Mouse (Mus musculus) kidney, embryonic 15.5 days (tissue): ENCODE data around the gene Atp9a. TPM values are rescaled to one million over a fixed set of nuclear protein-coding genes. Genes with fewer than 3 reads are reported as not detected.

ENCODE experiments used
- ATAC-seq: fragments of 200-750 bp; cut with Nextera tagmentation; replicated peaks from 2 replicates; pipeline ENCODE4 v1.8.0; 2017; ENCODE audit warnings: moderate TSS enrichment; ENCODE audit not compliant: low FRiP score
- H3K27ac ChIP-seq: fragments of 300-500 bp; sonication (generic); 2 replicates; pipeline ENCODE4 v1.5.1; 2015; ENCODE audit warnings: mild to moderate bottlenecking, inconsistent platforms
- H3K27me3 ChIP-seq: fragments of 300-500 bp; sonication (generic); 2 replicates; pipeline ENCODE4 v1.6.1; 2015; ENCODE audit warnings: inconsistent platforms
- H3K36me3 ChIP-seq: fragments of 300-500 bp; sonication (generic); 2 replicates; pipeline ENCODE4 v1.6.1; 2015; ENCODE audit warnings: inconsistent platforms
- H3K4me1 ChIP-seq: fragments of 300-500 bp; sonication (generic); 2 replicates; pipeline ENCODE4 v1.6.1; 2015; ENCODE audit warnings: inconsistent platforms
- H3K4me2 ChIP-seq: fragments of 300-500 bp; sonication (generic); 2 replicates; pipeline ENCODE4 v1.6.1; 2015; ENCODE audit warnings: moderate library complexity, mild to moderate bottlenecking, inconsistent platforms
- H3K4me3 ChIP-seq: fragments of 300-500 bp; sonication (generic); replicated peaks from 2 replicates; pipeline ENCODE4 v1.5.1; 2015; ENCODE audit warnings: mild to moderate bottlenecking, inconsistent platforms
- H3K9ac ChIP-seq: fragments of 300-500 bp; sonication (generic); 2 replicates; pipeline ENCODE4 v1.6.1; 2015; ENCODE audit warnings: mild to moderate bottlenecking, inconsistent platforms
- H3K9me3 ChIP-seq: fragments of 300-500 bp; sonication (generic); replicated peaks from 2 replicates; pipeline ENCODE4 v1.6.1; 2016; ENCODE audit warnings: inconsistent platforms
- WGBS: fragments of 180-500 bp; shearing (Covaris S2); methylation state at CpG from one replicate; pipeline ENCODE4 v1.1.7; 2015; ENCODE audit warnings: mixed read lengths; 5-methylcytosine and 5-hydroxymethylcytosine counted together
- polyA plus RNA-seq: library from polyadenylated mRNA; unstranded; fragments of >200 nt; fragmentation: Nextera tagmentation; extraction: Ambion mirVana; gene quantifications from 2 replicates; pipeline ENCODE4 v1.2.1, GENCODE M21; 2015

The Atp9a gene
- polyA plus RNA-seq, 1 experiment from 2014 or later: 10.7 TPM

GRCm38 (mm10) chr2:168609653-168610248, 132.5 kb downstream of the Atp9a start:
- Histone ChIP-seq H3K9ac (no peak overlapping the region), H3K4me1 (peaks cover 39% of the 10 kb centered on the region), H3K4me2 (no peak overlapping the region), H3K9me3 (no peaks in the 10 kb centered on the region), H3K36me3 (no peaks in the 10 kb centered on the region), H3K27ac (no peak overlapping the region), H3K27me3 (no peaks in the 10 kb centered on the region), H3K4me3 (no peak overlapping the region)
- WGBS: 60% methylated on average over 6 of the region's 6 CpGs
- no peak for ATAC-seq

GRCm38 (mm10) chr2:168608125-168608564, 134.1 kb downstream of the Atp9a start:
- H3K9me3 ChIP-seq: no peaks in the 10 kb centered on the region
- H3K36me3 ChIP-seq: no peaks in the 10 kb centered on the region
- H3K27ac ChIP-seq: no peak overlapping the region
- no peak for ATAC-seq
- H3K4me1 ChIP-seq: peaks cover 31% of the 10 kb centered on the region
- peaks cover 11% of the 10 kb centered on the region for H3K27me3 ChIP-seq
- H3K9ac ChIP-seq: no peak overlapping the region
- H3K4me3 ChIP-seq: no peak overlapping the region
- 43% methylated on average over 9 of the region's 9 CpGs for WGBS
- no peak overlapping the region for H3K4me2 ChIP-seq

- peak overlapping the region; percentile 6; the same call in 1 of the 2 replicates for H3K9ac ChIP-seq
- H3K4me1 ChIP-seq: peaks cover 49% of the 10 kb centered on the region
- H3K4me2 ChIP-seq: no peak overlapping the region
- H3K27ac ChIP-seq: peak overlapping the region; percentile 45
- no peaks in the 10 kb centered on the region for H3K9me3 ChIP-seq
- 15% methylated on average over 16 of the region's 16 CpGs for WGBS
- H3K36me3 ChIP-seq: no peaks in the 10 kb centered on the region
- H3K27me3 ChIP-seq: peaks cover 46% of the 10 kb centered on the region
- ATAC-seq: no peak
- no peak overlapping the region for H3K4me3 ChIP-seq
Observed at GRCm38 (mm10) chr2:168604655-168605070, 137.5 kb downstream of the Atp9a start.

- Histone ChIP-seq H3K27ac (no peak overlapping the region), H3K36me3 (no peaks in the 10 kb centered on the region), H3K27me3 (peaks cover 68% of the 10 kb centered on the region), H3K4me3 (no peak overlapping the region), H3K9ac (no peak overlapping the region), H3K4me2 (peak overlapping the region; percentile 94; the same call in 1 of the 2 replicates), H3K9me3 (no peaks in the 10 kb centered on the region), H3K4me1 (peaks cover 38% of the 10 kb centered on the region)
- ATAC-seq: no peak
- 23% methylated on average over 12 of the region's 12 CpGs for WGBS
Observed at GRCm38 (mm10) chr2:168602387-168602741, 139.8 kb downstream of the Atp9a start.

- H3K27me3 ChIP-seq: peaks cover 68% of the 10 kb centered on the region
- no peaks in the 10 kb centered on the region for H3K36me3 ChIP-seq
- peak within 1 kb of the TSS; percentile 94 for H3K4me2 ChIP-seq
- no peaks in the 10 kb centered on the region for H3K9me3 ChIP-seq
- H3K9ac ChIP-seq: peak within 1 kb of the TSS; percentile 47
- WGBS: under 1% methylated on average over 56 of the region's 56 CpGs
- H3K27ac ChIP-seq: no peak within 1 kb of the TSS
- peak within 1 kb of the TSS; percentile 50 for H3K4me3 ChIP-seq
- H3K4me1 ChIP-seq: peaks cover 38% of the 10 kb centered on the region
- peak; percentile 77 for ATAC-seq
Observed at GRCm38 (mm10) chr2:168601491-168602386, 140.5 kb downstream of the Atp9a start, which contains the start of gene Nfatc2. TSS of gene Nfatc2 (minus strand) at chr2:168601657.

GRCm38 (mm10) chr2:168600750-168601490, 141.3 kb downstream of the Atp9a start:
- peak; percentile 3; the same call in 1 of the 2 replicates for ATAC-seq
- WGBS: 1% methylated on average over 32 of the region's 32 CpGs
- Histone ChIP-seq H3K4me2 (peak overlapping the region; percentile 94), H3K36me3 (no peaks in the 10 kb centered on the region), H3K9me3 (no peaks in the 10 kb centered on the region), H3K4me1 (peaks cover 38% of the 10 kb centered on the region), H3K27ac (no peak overlapping the region), H3K27me3 (peaks cover 68% of the 10 kb centered on the region), H3K9ac (peak overlapping the region; percentile 47), H3K4me3 (peak overlapping the region; percentile 50)

- H3K4me2 ChIP-seq: no peak overlapping the region
- WGBS: 80% methylated on average over 7 of the region's 7 CpGs
- H3K27ac ChIP-seq: no peak overlapping the region
- no peak for ATAC-seq
- H3K4me1 ChIP-seq: peaks cover 13% of the 10 kb centered on the region
- no peak overlapping the region for H3K4me3 ChIP-seq
- peaks cover 49% of the 10 kb centered on the region for H3K27me3 ChIP-seq
- no peaks in the 10 kb centered on the region for H3K9me3 ChIP-seq
- no peak overlapping the region for H3K9ac ChIP-seq
- no peaks in the 10 kb centered on the region for H3K36me3 ChIP-seq
Observed at GRCm38 (mm10) chr2:168595693-168596092, 146.5 kb downstream of the Atp9a start.

- WGBS: 76% methylated on average over 6 of the region's 6 CpGs
- H3K36me3 ChIP-seq: no peaks in the 10 kb centered on the region
- ATAC-seq: no peak
- peaks cover 25% of the 10 kb centered on the region for H3K4me1 ChIP-seq
- H3K9me3 ChIP-seq: no peaks in the 10 kb centered on the region
- peaks cover 50% of the 10 kb centered on the region for H3K27me3 ChIP-seq
- no peak overlapping the region for H3K4me2 ChIP-seq
- no peak overlapping the region for H3K27ac ChIP-seq
- no peak overlapping the region for H3K9ac ChIP-seq
- no peak overlapping the region for H3K4me3 ChIP-seq
Observed at GRCm38 (mm10) chr2:168593676-168594075, 148.5 kb downstream of the Atp9a start.

GRCm38 (mm10) chr2:168593004-168593403, 149.2 kb downstream of the Atp9a start:
- no peak for ATAC-seq
- H3K4me2 ChIP-seq: no peak overlapping the region
- no peaks in the 10 kb centered on the region for H3K9me3 ChIP-seq
- H3K36me3 ChIP-seq: no peaks in the 10 kb centered on the region
- H3K4me1 ChIP-seq: peaks cover 32% of the 10 kb centered on the region
- no peak overlapping the region for H3K27ac ChIP-seq
- no peak overlapping the region for H3K9ac ChIP-seq
- no peak overlapping the region for H3K4me3 ChIP-seq
- WGBS: 81% methylated on average over 5 of the region's 5 CpGs
- peaks cover 43% of the 10 kb centered on the region for H3K27me3 ChIP-seq

GRCm38 (mm10) chr2:168591076-168591475, 151.1 kb downstream of the Atp9a start:
- Histone ChIP-seq H3K9ac (no peak overlapping the region), H3K4me1 (peaks cover 42% of the 10 kb centered on the region), H3K27me3 (peaks cover 37% of the 10 kb centered on the region), H3K4me2 (no peak overlapping the region), H3K36me3 (no peaks in the 10 kb centered on the region), H3K27ac (no peak overlapping the region), H3K4me3 (no peak overlapping the region), H3K9me3 (no peaks in the 10 kb centered on the region)
- no peak for ATAC-seq
- WGBS: 80% methylated on average over 2 of the region's 2 CpGs

GRCm38 (mm10) chr2:168590556-168590955, 151.7 kb downstream of the Atp9a start:
- WGBS: 22% methylated on average over 10 of the region's 10 CpGs
- peak overlapping the region; percentile 58; the same call in 1 of the 2 replicates for H3K9ac ChIP-seq
- ATAC-seq: no peak

More at GRCm38 (mm10) chr2:168590556-168590955, 151.7 kb downstream of the Atp9a start:
- H3K27me3 ChIP-seq: peaks cover 37% of the 10 kb centered on the region
- H3K9me3 ChIP-seq: no peaks in the 10 kb centered on the region
- H3K27ac ChIP-seq: no peak overlapping the region
- peak overlapping the region; percentile 85 for H3K4me2 ChIP-seq
- H3K4me1 ChIP-seq: peaks cover 42% of the 10 kb centered on the region
- H3K4me3 ChIP-seq: peak overlapping the region; percentile 58
- H3K36me3 ChIP-seq: no peaks in the 10 kb centered on the region
